8 mouse cellular contexts compared by ENCODE assay signal in the genomic region with DNA sequence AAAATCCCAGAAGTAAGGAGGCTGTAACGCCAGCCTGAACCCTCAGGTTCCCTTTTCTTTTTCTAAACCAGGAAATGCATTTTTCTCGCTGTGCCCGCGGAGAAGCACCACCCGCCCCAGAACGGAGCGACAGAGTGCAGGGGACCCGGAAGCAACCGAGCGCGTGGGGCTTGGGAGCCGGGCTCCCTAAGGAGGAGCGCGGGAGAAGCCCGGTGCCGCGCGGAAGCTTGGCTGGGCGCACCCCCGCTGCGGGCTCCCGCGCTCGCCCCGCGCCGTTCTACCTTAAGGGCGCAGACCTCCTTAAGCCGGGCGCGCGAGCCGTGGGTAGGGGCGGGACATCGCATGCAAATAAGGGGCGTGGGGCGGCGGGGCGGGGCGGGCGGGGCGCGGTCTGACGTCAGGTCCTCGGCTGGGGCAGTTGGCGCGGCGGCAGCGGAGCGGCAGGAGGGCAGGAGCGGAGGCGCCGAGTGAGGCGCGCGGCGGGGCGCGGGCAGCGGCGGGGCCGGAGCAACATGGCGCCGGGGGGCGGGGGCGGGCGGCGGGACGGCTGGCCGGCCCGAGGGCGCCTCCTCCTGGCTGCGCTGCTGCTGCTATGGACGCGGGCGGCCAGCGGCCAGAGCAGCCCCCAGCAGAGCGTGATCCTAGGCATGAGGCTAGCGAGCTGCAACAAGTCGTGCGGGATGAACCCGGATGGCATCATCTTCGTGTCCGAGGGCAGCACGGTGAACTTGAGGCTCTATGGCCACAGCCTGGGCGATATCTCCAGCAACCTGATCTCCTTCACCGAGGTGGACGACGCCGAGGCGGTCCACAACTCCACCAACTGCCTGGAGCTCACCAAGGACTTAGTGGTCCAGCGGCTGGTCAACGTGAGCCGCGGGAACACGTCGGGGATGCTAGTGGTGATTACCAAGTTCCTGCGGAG. TPM values are rescaled to one million over a fixed set of nuclear protein-coding genes. Genes with fewer than 3 reads are reported as not detected.
DNase-seq lines count a peak whose midpoint lies in the region; ATAC-seq and TF ChIP-seq lines count a peak whose summit lies in the region.

Gene Cnnm4 (plus strand): TSS at position 440 of the 925 bp plus-strand sequence.

- H3K4me3 ChIP-seq in MEL (ENCODE audit: control insufficient read depth in 1 of 2, insufficient read depth in 1 of 2, low read depth in 2 of 2, low read length in 2 of 2): peak within 1 kb of the TSS; percentile 78 to 84
- peak within 1 kb of the TSS; percentile 75 for H3K4me3 ChIP-seq in lung, embryonic 15.5 days
- peak within 1 kb of the TSS; percentile 82 for H3K4me3 ChIP-seq in olfactory bulb, adult 2 months (ENCODE audit: insufficient read depth, low read depth, low read length)

- peak; percentile 11 to 64 (median 19); a peak in 3 of 6 replicates for TF ChIP-seq CTCF in MEL (IDR thresholded peaks at IDR 0.05 in 2 of 3, conservative IDR thresholded peaks at IDR 0.05 in 1 of 3; ENCODE audit: control insufficient read depth in 1 of 3, insufficient read depth in 1 of 3, low read depth in 2 of 3, low read length in 3 of 3, poor library complexity in 1 of 3, severe bottlenecking in 1 of 3)
- TF ChIP-seq CTCF in olfactory bulb, adult 2 months (IDR thresholded peaks at IDR 0.05; ENCODE audit: insufficient read depth, low read depth, low read length): no peak

- TF ChIP-seq EP300 in MEL (IDR thresholded peaks at IDR 0.05; ENCODE audit: low read depth in 1 of 2, low read length in 2 of 2): 0 out of 4 replicates have a peak, but pooled peaks of 1 of the 2 experiments have one; percentile 33

- H3K79me2 ChIP-seq in MEL (ENCODE audit: control insufficient read depth, insufficient read depth, low read length, poor library complexity): peaks cover 16% of the 10 kb centered on the region

- peak within 1 kb of the TSS; percentile 86 for H3K4me2 ChIP-seq in lung, embryonic 15.5 days

- peaks cover 5 to 45% of the 10 kb centered on the region in 2 experiments; a peak in 3 of 4 replicates for H3K4me1 ChIP-seq in MEL (ENCODE audit: control insufficient read depth in 1 of 2, insufficient read depth in 2 of 2, low read length in 2 of 2)
- H3K4me1 ChIP-seq in lung, embryonic 15.5 days: peaks cover 58% of the 10 kb centered on the region
- H3K4me1 ChIP-seq in olfactory bulb, adult 2 months (ENCODE audit: control insufficient read depth, insufficient read depth, low read length): peaks cover 47% of the 10 kb centered on the region

- TF ChIP-seq POLR2A in MEL (IDR thresholded peaks at IDR 0.05; ENCODE audit: control insufficient read depth in 1 of 2, insufficient read depth in 1 of 2, low read depth in 1 of 2, low read length in 2 of 2, poor library complexity in 1 of 2): peak; percentile 67 to 69; a peak in 1 of 4 replicates
- TF ChIP-seq POLR2A in olfactory bulb, adult 2 months (IDR thresholded peaks at IDR 0.05; ENCODE audit: insufficient read depth, low read depth, low read length): peak; percentile 66; the same call in 1 of the 2 replicates

- DNase-seq in MEL (ENCODE audit: low read depth, low spot score): peak; percentile 92
- DNase-seq in cerebellum, adult 8-10 months: peak; percentile 84
- DNase-seq in forelimb bud, embryonic 11.5 days (ENCODE audit: low read depth, low spot score): peak; percentile 75
- peak; percentile 50 for DNase-seq in layer of hippocampus, adult 9-10 months (ENCODE audit: low spot score)
- peak; percentile 84 to 85 for DNase-seq in thymus, adult 18-20 months

- no peaks in the 10 kb centered on the region for H3K27me3 ChIP-seq in MEL (ENCODE audit: control insufficient read depth in 1 of 2, insufficient read depth in 2 of 2, low read length in 2 of 2)
- no peaks in the 10 kb centered on the region for H3K27me3 ChIP-seq in lung, embryonic 15.5 days

- peak within 1 kb of the TSS; percentile 75 for H3K27ac ChIP-seq in MEL (ENCODE audit: control insufficient read depth, low read depth, low read length)
- peak within 1 kb of the TSS; percentile 83 for H3K27ac ChIP-seq in lung, embryonic 15.5 days
- peak within 1 kb of the TSS; percentile 32; the same call in 1 of the 2 replicates for H3K27ac ChIP-seq in olfactory bulb, adult 2 months (ENCODE audit: insufficient read depth, low read depth, low read length)

- H3K9ac ChIP-seq in MEL (ENCODE audit: control insufficient read depth, low read depth, low read length, poor library complexity, severe bottlenecking): peak within 1 kb of the TSS; percentile 95
- H3K9ac ChIP-seq in lung, embryonic 15.5 days: peak within 1 kb of the TSS; percentile 76

- no peaks in the 10 kb centered on the region for H3K9me3 ChIP-seq in MEL (replicated peaks; ENCODE audit: insufficient read depth, low read length)
- no peaks in the 10 kb centered on the region for H3K9me3 ChIP-seq in lung, embryonic 15.5 days

- H3K36me3 ChIP-seq in MEL (ENCODE audit: control insufficient read depth in 1 of 2, insufficient read depth in 2 of 2, low read length in 2 of 2): peaks cover 0 to 19% of the 10 kb centered on the region in 2 experiments; a peak in 2 of 4 replicates
- H3K36me3 ChIP-seq in lung, embryonic 15.5 days: no peaks in the 10 kb centered on the region

- no peak for TF ChIP-seq RAD21 in MEL (IDR thresholded peaks at IDR 0.05; ENCODE audit: low read depth, low read length)

- ATAC-seq in hematopoietic stem cell, adult 5-6 weeks (replicated peaks in 1 of 2; ENCODE audit: insufficient read depth in 1 of 2, low FRiP score in 2 of 2, low TSS enrichment in 1 of 2, low read depth in 1 of 2, poor library complexity in 2 of 2, severe bottlenecking in 2 of 2): peak; percentile 55 to 67
- peak; percentile 92 for ATAC-seq in lung, embryonic 15.5 days (ENCODE audit: borderline replicate concordance, extremely low read depth, low FRiP score, low TSS enrichment)

- WGBS in lung, embryonic 15.5 days: under 1% methylated on average over 80 of the region's 98 CpGs
- 2% methylated on average over 96 of the region's 98 CpGs for WGBS in olfactory bulb, adult 2 months

TF ChIP-seq in MEL, 35 proteins besides CTCF, POLR2A, EP300 and RAD21:
- no peak for TF ChIP-seq RCOR1 (IDR thresholded peaks at IDR 0.05; ENCODE audit: low read depth, low read length)
- TF ChIP-seq E2F4 (IDR thresholded peaks at IDR 0.05; ENCODE audit: borderline replicate concordance, low read depth, low read length): no peak
- TF ChIP-seq GABPA (IDR thresholded peaks at IDR 0.05; ENCODE audit: low read depth, low read length): no peak
- no peak; the same call in 1 of the 2 replicates for TF ChIP-seq TCF12 (IDR thresholded peaks at IDR 0.05; ENCODE audit: low read depth, low read length)
- TF ChIP-seq GATA1 (IDR thresholded peaks at IDR 0.05; ENCODE audit: low read depth, low read length): no peak
- TF ChIP-seq TAL1 (IDR thresholded peaks at IDR 0.05; ENCODE audit: low read length): no peak
- no peak for TF ChIP-seq MEF2A (IDR thresholded peaks at IDR 0.05; ENCODE audit: extremely low read depth, insufficient replicate concordance, low read depth, low read length, poor library complexity, severe bottlenecking)
- no peak for TF ChIP-seq ZNF384 (IDR thresholded peaks at IDR 0.05; ENCODE audit: low read depth, low read length)
- no peak for TF ChIP-seq CHD2 (IDR thresholded peaks at IDR 0.05; ENCODE audit: low read length)
- TF ChIP-seq NELFE (IDR thresholded peaks at IDR 0.05; ENCODE audit: low read depth, low read length): peak; percentile 62
- peak; percentile 52 for TF ChIP-seq MXI1 (IDR thresholded peaks at IDR 0.05; ENCODE audit: low read depth, low read length)
- TF ChIP-seq USF1 (IDR thresholded peaks at IDR 0.05; ENCODE audit: low read depth, low read length): no peak
- 0 out of 2 replicates have a peak, but pooled peaks have one; percentile 39 for TF ChIP-seq MYC (IDR thresholded peaks at IDR 0.05; ENCODE audit: low read depth, low read length)
- peak; percentile 91 for TF ChIP-seq ELF1 (IDR thresholded peaks at IDR 0.05; ENCODE audit: low read depth, low read length)
- TF ChIP-seq SMC3 (IDR thresholded peaks at IDR 0.05; ENCODE audit: low read depth, low read length): no peak
- TF ChIP-seq ETS1 (IDR thresholded peaks at IDR 0.05; ENCODE audit: low read depth, low read length): peak; percentile 34; the same call in 1 of the 2 replicates
- no peak; the same call in 1 of the 2 replicates for TF ChIP-seq MAZ (IDR thresholded peaks at IDR 0.05; ENCODE audit: low read depth, low read length)
- no peak for TF ChIP-seq ZC3H11A (IDR thresholded peaks at IDR 0.05; ENCODE audit: low read depth, low read length)
- no peak for TF ChIP-seq TBP (IDR thresholded peaks at IDR 0.05; ENCODE audit: low read depth, low read length)
- no peak for TF ChIP-seq MYB (IDR thresholded peaks at IDR 0.05; ENCODE audit: low read depth, low read length)
- no peak for TF ChIP-seq NRF1 (IDR thresholded peaks at IDR 0.05; ENCODE audit: insufficient read depth, low read depth, low read length, poor library complexity, severe bottlenecking)
- no peak for TF ChIP-seq UBTF (IDR thresholded peaks at IDR 0.05; ENCODE audit: borderline replicate concordance, insufficient read depth, low read depth, low read length)
- no peak for TF ChIP-seq ZMIZ1 (IDR thresholded peaks at IDR 0.05; ENCODE audit: low read depth, low read length)
- no peak for TF ChIP-seq CHD1 (IDR thresholded peaks at IDR 0.05; ENCODE audit: low read depth, low read length)
- TF ChIP-seq SIN3A (IDR thresholded peaks at IDR 0.05; ENCODE audit: low read length): peak; percentile 90
- TF ChIP-seq MAFK (IDR thresholded peaks at IDR 0.05; ENCODE audit: borderline replicate concordance, low read depth, low read length): no peak
- no peak for TF ChIP-seq ZKSCAN1 (IDR thresholded peaks at IDR 0.05; ENCODE audit: low read depth, low read length)
- TF ChIP-seq KAT2A (conservative IDR thresholded peaks at IDR 0.05; ENCODE audit: low read depth, low read length): no peak; the same call in 1 of the 2 replicates
- TF ChIP-seq HCFC1 (IDR thresholded peaks at IDR 0.05; ENCODE audit: low read depth, low read length): no peak

RNA-seq across cellular contexts. Expression of gene Cnnm4, which starts in this region (rescaled TPM):
- 7.8 and 8.1 TPM in 2 replicates for total RNA-seq in MEL (2012; rRNA removed)
- 1 to 10 TPM in 1 of 2 experiments, not detected in 1; 8.5 TPM for polyA plus RNA-seq in MEL (2012; ENCODE audit: insufficient read depth in 1 of 2, insufficient read length in 2 of 2, low read depth in 1 of 2, low replicate concordance in 2 of 2, missing spikeins in 1 of 2)
- 8.7 and 9.6 TPM in 2 replicates for total RNA-seq in hematopoietic stem cell, adult 5-6 weeks (2017)
- 10.8 and 12.5 TPM in 2 replicates for polyA plus RNA-seq in lung, embryonic 15.5 days (2015; fragmentation: Nextera tagmentation; extraction: Ambion mirVana)
- not detected in 2 replicates for polyA plus RNA-seq in olfactory bulb, adult 2 months (2012; ENCODE audit: insufficient read depth, insufficient read length, low replicate concordance, missing spikeins)

Comparison
In these comparisons a context has a peak if more than half of its experiments do, and no peak if none do; other contexts are left out.
1. Peak in every context shown above with its lines: DNase-seq, ATAC-seq, H3K4me3 ChIP-seq and H3K27ac ChIP-seq.
2. H3K27ac ChIP-seq: peak in every context shown above with its lines; median percentile 83 in lung, embryonic 15.5 days; 75 in MEL; 32 in olfactory bulb, adult 2 months.